Mouse (Mus musculus) urinary bladder, postnatal 10 days (tissue): ENCODE measurements around the gene Vav2.

Experiments used
- DNase-seq: peaks from one replicate; pipeline ENCODE4 v3.0.0; 2022; ENCODE audit warnings: low spot score

Vav2 gene

GRCm38 (mm10) chr2:27365296-27365695 is 61.5 kb downstream of the Vav2 start:
- DNase-seq = no peak

GRCm38 (mm10) chr2:27361786-27362185 is 65.0 kb downstream of the Vav2 start:
- DNase-seq = no peak

- no peak for DNase-seq
Observed at GRCm38 (mm10) chr2:27358461-27358860, 68.4 kb downstream of the Vav2 start.

- DNase-seq = no peak
Observed at GRCm38 (mm10) chr2:27355684-27356083, 71.1 kb downstream of the Vav2 start.

- DNase-seq = no peak
Observed at GRCm38 (mm10) chr2:27354610-27355211, 72.1 kb downstream of the Vav2 start.

GRCm38 (mm10) chr2:27352720-27353119 is 74.1 kb downstream of the Vav2 start:
- no peak for DNase-seq

- DNase-seq = no peak
Observed at GRCm38 (mm10) chr2:27350371-27350770, 76.5 kb downstream of the Vav2 start.

- no peak for DNase-seq
Observed at GRCm38 (mm10) chr2:27343984-27344453, 82.8 kb downstream of the Vav2 start.

GRCm38 (mm10) chr2:27340682-27341081 is 86.2 kb downstream of the Vav2 start:
- DNase-seq = no peak

- DNase-seq = no peak
Observed at GRCm38 (mm10) chr2:27339051-27339450, 87.8 kb downstream of the Vav2 start.

GRCm38 (mm10) chr2:27337261-27337660 is 89.6 kb downstream of the Vav2 start:
- no peak for DNase-seq

GRCm38 (mm10) chr2:27336600-27336999 is 90.2 kb downstream of the Vav2 start:
- DNase-seq = no peak

- DNase-seq = no peak
Observed at GRCm38 (mm10) chr2:27334816-27335215, 92.0 kb downstream of the Vav2 start.

GRCm38 (mm10) chr2:27331560-27331959 is 95.3 kb downstream of the Vav2 start:
- DNase-seq = no peak

GRCm38 (mm10) chr2:27330446-27330845 is 96.4 kb downstream of the Vav2 start:
- no peak for DNase-seq

GRCm38 (mm10) chr2:27329386-27330060 is 97.3 kb downstream of the Vav2 start:
- DNase-seq = no peak

GRCm38 (mm10) chr2:27328613-27329041 is 98.2 kb downstream of the Vav2 start:
- no peak for DNase-seq

- DNase-seq = no peak
Observed at GRCm38 (mm10) chr2:27327886-27328285, 98.9 kb downstream of the Vav2 start.

GRCm38 (mm10) chr2:27327076-27327475 is 99.8 kb downstream of the Vav2 start:
- DNase-seq = no peak

GRCm38 (mm10) chr2:27326357-27326756 is 100.5 kb downstream of the Vav2 start:
- DNase-seq = no peak

- no peak for DNase-seq
Observed at GRCm38 (mm10) chr2:27324690-27325089, 102.1 kb downstream of the Vav2 start.

- no peak for DNase-seq
Observed at GRCm38 (mm10) chr2:27321431-27321875, 105.4 kb downstream of the Vav2 start.

GRCm38 (mm10) chr2:27320820-27321219 is 106.0 kb downstream of the Vav2 start:
- no peak for DNase-seq

GRCm38 (mm10) chr2:27318606-27319005 is 108.2 kb downstream of the Vav2 start:
- no peak for DNase-seq
